Mouse (Mus musculus) liver, embryonic 13.5 days (tissue): ENCODE results near the gene Ryr3. TPM values are rescaled to one million over a fixed set of nuclear protein-coding genes. Genes with fewer than 3 reads are reported as not detected.

Experiments used
- ATAC-seq: fragments of 200-750 bp; cut with Nextera tagmentation; 2 replicates; pipeline ENCODE4 v1.8.0; 2017; ENCODE audit warnings: low read depth, mild to moderate bottlenecking, moderate number of reproducible peaks, moderate library complexity
- DNase-seq: peaks from one replicate; pipeline ENCODE4 v3.0.0; 2022
- H3K27ac ChIP-seq: fragments of 300-500 bp; sonication (generic); 2 replicates; pipeline ENCODE4 v1.5.1; 2015; ENCODE audit warnings: moderate library complexity, mild to moderate bottlenecking, inconsistent platforms
- H3K27me3 ChIP-seq: fragments of 300-500 bp; sonication (generic); 2 replicates; pipeline ENCODE4 v1.6.1; 2015; ENCODE audit warnings: mild to moderate bottlenecking, inconsistent platforms
- H3K36me3 ChIP-seq: fragments of 300-500 bp; sonication (generic); 2 replicates; pipeline ENCODE4 v1.6.1; 2015; ENCODE audit warnings: mild to moderate bottlenecking, inconsistent platforms
- H3K4me1 ChIP-seq: fragments of 300-500 bp; sonication (generic); replicated peaks from 2 replicates; pipeline ENCODE4 v1.6.1; 2015; ENCODE audit warnings: inconsistent platforms
- H3K4me2 ChIP-seq: fragments of 300-500 bp; sonication (generic); 2 replicates; pipeline ENCODE4 v1.6.1; 2015; ENCODE audit warnings: inconsistent platforms, mild to moderate bottlenecking, moderate library complexity
- H3K4me3 ChIP-seq: fragments of 300-500 bp; sonication (generic); replicated peaks from 2 replicates; pipeline ENCODE4 v1.5.1; 2015; ENCODE audit warnings: mild to moderate bottlenecking, inconsistent platforms
- H3K9ac ChIP-seq: fragments of 300-500 bp; sonication (generic); 2 replicates; pipeline ENCODE4 v1.6.1; 2015; ENCODE audit warnings: mild to moderate bottlenecking, inconsistent platforms
- H3K9me3 ChIP-seq: fragments of 300-500 bp; sonication (generic); replicated peaks from 2 replicates; pipeline ENCODE4 v1.6.1; 2016; ENCODE audit warnings: inconsistent platforms
- WGBS: fragments of 180-500 bp; shearing (Covaris S2); methylation state at CpG from one replicate; pipeline ENCODE4 v1.1.7; 2015; ENCODE audit not compliant: insufficient replicate concordance; 5-methylcytosine and 5-hydroxymethylcytosine counted together
- polyA plus RNA-seq: library from polyadenylated mRNA; unstranded; fragments of >200 nt; fragmentation: Nextera tagmentation; extraction: Ambion mirVana; gene quantifications from 2 replicates; pipeline ENCODE4 v1.2.1, GENCODE M21; 2015

Gene Ryr3
- polyA plus RNA-seq, 1 experiment from 2014 or later: 0.12 TPM

DNA sequence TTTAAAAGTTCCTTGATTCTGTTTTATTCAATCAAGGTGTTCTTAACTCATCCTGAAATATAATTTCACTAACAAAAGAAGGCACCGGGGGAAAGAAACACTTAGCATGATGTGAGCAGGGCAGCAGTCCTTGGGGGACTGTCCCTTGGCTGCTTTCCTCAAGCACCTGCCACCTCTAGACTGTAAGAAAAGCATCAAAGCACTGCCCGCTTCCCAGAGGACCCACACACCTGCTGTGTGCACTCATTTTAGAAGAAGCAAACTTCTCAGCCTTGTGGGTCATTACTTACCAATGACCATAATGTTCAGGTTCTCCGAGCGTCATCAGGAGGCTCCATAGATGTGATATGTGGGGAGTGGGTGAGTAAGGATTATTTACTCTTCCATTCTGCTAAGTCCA is 307.8 kb downstream of the Ryr3 start:
- no peaks in the 10 kb centered on the region for H3K27me3 ChIP-seq
- H3K9me3 ChIP-seq: no peaks in the 10 kb centered on the region
- H3K4me2 ChIP-seq: no peak overlapping the region
- H3K27ac ChIP-seq: no peak overlapping the region
- H3K9ac ChIP-seq: no peak overlapping the region
- DNase-seq (no peak), ATAC-seq (no peak)
- no peaks in the 10 kb centered on the region for H3K36me3 ChIP-seq
- 65% methylated on average over 4 of the region's 4 CpGs for WGBS
- no peaks in the 10 kb centered on the region for H3K4me1 ChIP-seq
- H3K4me3 ChIP-seq: no peak overlapping the region

DNA sequence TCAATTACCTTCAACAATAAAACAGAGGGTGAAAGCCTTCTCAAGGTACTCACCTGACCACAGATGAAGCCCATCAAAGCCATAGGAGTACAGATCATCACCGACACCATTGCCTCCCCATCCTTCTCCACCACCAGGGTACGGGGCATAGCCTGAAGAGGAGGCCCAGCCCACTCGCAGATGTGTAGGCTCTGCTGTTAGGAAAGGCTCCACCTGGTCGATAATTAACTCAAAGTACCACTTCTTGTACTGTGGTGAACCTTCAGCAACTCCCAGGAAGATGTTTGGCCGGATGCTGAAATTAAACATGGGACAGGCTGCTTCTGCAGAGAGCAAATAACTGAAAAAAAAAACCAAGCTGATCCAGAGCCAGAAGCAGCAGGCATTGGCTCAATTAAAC is 316.1 kb downstream of the Ryr3 start:
- DNase-seq: no peak
- WGBS: 39% methylated on average over 5 of the region's 5 CpGs
- no peak overlapping the region for H3K4me2 ChIP-seq
- H3K27me3 ChIP-seq: no peaks in the 10 kb centered on the region
- no peaks in the 10 kb centered on the region for H3K4me1 ChIP-seq
- H3K4me3 ChIP-seq: no peak overlapping the region
- H3K9me3 ChIP-seq: no peaks in the 10 kb centered on the region
- H3K27ac ChIP-seq: no peak overlapping the region
- H3K9ac ChIP-seq: no peak overlapping the region
- no peaks in the 10 kb centered on the region for H3K36me3 ChIP-seq
- no peak for ATAC-seq

DNA sequence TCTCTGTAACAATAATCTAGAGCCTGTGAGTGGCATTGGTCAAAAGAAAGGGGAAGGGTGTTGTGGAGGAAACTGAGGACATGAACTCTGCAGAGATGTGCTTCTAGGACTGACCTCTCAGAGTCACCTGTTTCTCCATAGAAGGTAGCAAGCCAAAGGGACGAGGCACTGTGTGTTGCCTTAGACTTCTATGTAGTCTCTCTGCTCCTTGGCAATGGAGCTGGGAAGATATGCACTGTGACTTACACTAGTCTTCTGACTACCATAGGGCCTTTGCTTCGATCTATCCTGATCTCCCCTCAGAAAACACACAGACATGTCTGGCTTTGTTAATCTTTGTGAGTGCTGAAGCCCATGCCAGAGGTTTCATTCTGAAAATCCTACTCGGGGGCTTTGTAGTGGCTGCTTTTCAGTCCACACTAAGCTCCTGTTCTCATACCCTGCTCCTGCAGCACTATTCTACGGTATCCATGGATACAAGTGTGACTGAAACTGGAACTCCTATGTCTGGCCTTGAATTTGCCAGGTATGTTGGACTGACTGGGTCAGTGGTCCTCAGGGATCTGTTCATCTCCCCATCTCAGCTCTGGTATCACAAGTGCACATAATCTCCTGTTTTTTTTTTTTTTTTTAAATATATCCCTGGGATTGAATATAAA is 332.3 kb downstream of the Ryr3 start:
- 39% methylated on average over 4 of the region's 4 CpGs for whole genome bisulfite sequencing
- no peak overlapping the region for H3K27ac ChIP-seq
- H3K27me3 ChIP-seq: no peaks in the 10 kb centered on the region
- H3K4me3 ChIP-seq: no peak overlapping the region
- H3K9me3 ChIP-seq: no peaks in the 10 kb centered on the region
- no peak overlapping the region for H3K9ac ChIP-seq
- DNase-seq: no peak
- ATAC-seq: no peak
- no peak overlapping the region for H3K4me2 ChIP-seq
- H3K4me1 ChIP-seq: no peaks in the 10 kb centered on the region
- no peaks in the 10 kb centered on the region for H3K36me3 ChIP-seq

DNA sequence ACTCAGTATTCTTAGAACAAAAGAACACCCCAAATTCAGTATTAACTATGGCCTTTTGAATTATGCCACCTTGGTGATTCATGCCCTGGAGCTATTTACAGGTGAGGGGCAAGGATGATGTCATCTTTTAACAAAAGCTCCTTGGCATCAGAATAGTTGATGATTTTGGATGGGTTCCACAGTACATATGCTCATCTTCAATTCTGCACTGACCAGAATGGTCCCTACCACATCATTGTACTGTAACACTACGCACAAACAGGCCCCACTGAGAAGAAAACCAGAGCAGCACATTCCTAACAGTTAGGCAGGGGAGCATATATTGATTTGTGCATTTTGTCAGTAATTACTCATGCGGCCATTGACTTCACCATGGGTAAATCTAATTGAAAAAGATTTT is 335.1 kb downstream of the Ryr3 start:
- Histone ChIP-seq H3K36me3 (no peaks in the 10 kb centered on the region), H3K9ac (no peak overlapping the region), H3K4me2 (no peak overlapping the region), H3K4me3 (no peak overlapping the region), H3K4me1 (no peaks in the 10 kb centered on the region), H3K27ac (no peak overlapping the region), H3K27me3 (no peaks in the 10 kb centered on the region), H3K9me3 (no peaks in the 10 kb centered on the region)
- no peak for ATAC-seq
- 55% methylated on average over 2 of the region's 2 CpGs for WGBS
- DNase-seq: no peak

DNA sequence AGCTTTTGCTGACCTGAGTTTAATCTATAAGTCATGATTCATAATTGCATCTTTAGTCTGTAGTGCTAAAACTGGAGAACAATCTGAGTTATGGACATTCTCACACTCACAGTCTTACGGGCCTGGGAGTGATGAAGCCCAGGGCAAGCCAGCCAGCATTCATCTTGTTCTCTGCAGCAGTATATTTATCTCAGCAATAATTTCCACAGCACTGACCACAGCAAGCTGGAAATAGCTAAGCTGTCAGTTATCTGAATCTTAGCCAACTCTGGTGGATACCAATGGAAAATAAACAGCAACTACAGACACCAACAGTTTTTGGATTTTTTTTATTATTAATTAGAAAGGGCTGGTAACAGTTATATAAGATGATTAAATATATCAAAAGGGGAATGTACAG is 335.5 kb downstream of the Ryr3 start:
- ATAC-seq (no peak), DNase-seq (no peak)
- H3K9ac ChIP-seq: no peak overlapping the region
- 62% methylated on average over 1 of the region's 1 CpGs for WGBS
- H3K27ac ChIP-seq: no peak overlapping the region
- H3K9me3 ChIP-seq: no peaks in the 10 kb centered on the region
- no peaks in the 10 kb centered on the region for H3K27me3 ChIP-seq
- H3K4me1 ChIP-seq: no peaks in the 10 kb centered on the region
- H3K4me2 ChIP-seq: no peak overlapping the region
- no peak overlapping the region for H3K4me3 ChIP-seq
- no peaks in the 10 kb centered on the region for H3K36me3 ChIP-seq

DNA sequence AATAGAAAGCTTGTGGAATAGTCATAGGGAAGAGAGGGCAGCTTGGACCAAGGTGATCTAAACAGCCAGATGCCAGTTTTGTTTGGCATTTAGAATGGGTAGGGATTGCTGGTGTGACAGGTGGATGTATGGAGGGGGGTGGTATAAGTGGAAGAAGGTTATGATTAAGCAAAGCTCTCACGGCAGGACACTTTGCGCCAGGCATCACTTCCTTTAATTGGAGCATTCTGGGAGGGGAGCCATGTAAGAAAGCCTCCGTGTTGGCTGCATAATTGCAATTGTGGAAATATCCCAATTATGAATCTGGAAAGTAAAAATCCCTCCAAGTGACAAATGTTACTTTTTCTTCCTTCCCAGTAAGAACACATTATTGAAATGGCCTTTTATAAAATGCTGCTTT is 339.5 kb downstream of the Ryr3 start:
- Histone ChIP-seq H3K4me1 (no peaks in the 10 kb centered on the region), H3K36me3 (no peaks in the 10 kb centered on the region), H3K9ac (no peak overlapping the region), H3K4me2 (no peak overlapping the region), H3K9me3 (no peaks in the 10 kb centered on the region), H3K27ac (no peak overlapping the region), H3K4me3 (no peak overlapping the region), H3K27me3 (no peaks in the 10 kb centered on the region)
- no peak for ATAC-seq
- DNase-seq: no peak
- 49% methylated on average over 3 of the region's 3 CpGs for WGBS

DNA sequence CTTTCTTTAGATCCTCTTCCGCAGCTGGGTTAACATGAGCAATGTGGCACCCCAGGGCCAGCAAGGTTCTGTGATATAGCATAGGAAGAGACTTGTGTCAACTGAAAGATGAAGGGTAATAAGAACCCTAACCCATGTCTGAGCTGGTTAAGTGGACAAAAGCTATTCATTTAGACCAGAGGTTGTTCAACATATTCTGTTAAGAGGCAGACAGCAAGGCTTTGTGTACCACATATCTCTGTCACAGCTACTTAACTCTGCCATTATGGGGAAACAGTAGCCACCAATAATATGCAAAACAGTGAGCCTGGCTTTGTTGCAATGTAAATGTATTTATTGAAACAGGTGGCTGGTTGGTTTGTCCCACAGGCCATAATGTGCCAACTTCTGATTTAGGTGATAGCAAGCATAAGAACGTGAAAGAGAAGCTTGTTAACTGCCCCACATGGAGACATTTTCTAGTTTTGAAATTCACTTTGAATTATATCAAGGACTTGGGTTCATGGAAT is 350.8 kb downstream of the Ryr3 start:
- H3K9me3 ChIP-seq: no peaks in the 10 kb centered on the region
- no peaks in the 10 kb centered on the region for H3K36me3 ChIP-seq
- no peak overlapping the region for H3K9ac ChIP-seq
- no peak overlapping the region for H3K27ac ChIP-seq
- no peak for ATAC-seq
- no peak overlapping the region for H3K4me2 ChIP-seq
- no peak overlapping the region for H3K4me3 ChIP-seq
- DNase-seq: no peak
- 54% methylated on average over 2 of the region's 2 CpGs for WGBS
- no peaks in the 10 kb centered on the region for H3K27me3 ChIP-seq
- no peaks in the 10 kb centered on the region for H3K4me1 ChIP-seq

DNA sequence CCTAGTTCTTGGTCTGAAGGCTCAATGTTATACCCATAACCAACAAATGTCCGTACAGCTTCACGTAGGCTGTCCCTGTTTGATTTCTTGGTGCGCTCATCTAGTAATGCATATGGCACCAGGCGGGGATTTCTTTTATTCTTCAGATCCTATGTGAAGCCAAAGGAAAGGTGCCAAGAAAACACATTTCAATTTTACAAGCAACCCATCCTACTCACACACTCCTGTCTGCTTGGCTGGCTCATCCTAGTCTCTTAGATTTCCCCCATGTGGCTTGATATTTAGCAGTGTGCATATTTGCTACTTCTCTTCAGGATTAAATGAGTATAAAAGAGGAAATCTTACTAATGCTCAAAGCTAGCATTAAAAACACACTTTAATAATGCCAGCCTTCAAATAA is 355.1 kb downstream of the Ryr3 start:
- DNase-seq (no peak), ATAC-seq (no peak)
- H3K9me3 ChIP-seq: no peaks in the 10 kb centered on the region
- H3K4me3 ChIP-seq: no peak overlapping the region
- no peaks in the 10 kb centered on the region for H3K36me3 ChIP-seq
- no peak overlapping the region for H3K9ac ChIP-seq
- no peak overlapping the region for H3K27ac ChIP-seq
- no peak overlapping the region for H3K4me2 ChIP-seq
- 69% methylated on average over 4 of the region's 4 CpGs for WGBS
- no peaks in the 10 kb centered on the region for H3K27me3 ChIP-seq
- H3K4me1 ChIP-seq: no peaks in the 10 kb centered on the region

DNA sequence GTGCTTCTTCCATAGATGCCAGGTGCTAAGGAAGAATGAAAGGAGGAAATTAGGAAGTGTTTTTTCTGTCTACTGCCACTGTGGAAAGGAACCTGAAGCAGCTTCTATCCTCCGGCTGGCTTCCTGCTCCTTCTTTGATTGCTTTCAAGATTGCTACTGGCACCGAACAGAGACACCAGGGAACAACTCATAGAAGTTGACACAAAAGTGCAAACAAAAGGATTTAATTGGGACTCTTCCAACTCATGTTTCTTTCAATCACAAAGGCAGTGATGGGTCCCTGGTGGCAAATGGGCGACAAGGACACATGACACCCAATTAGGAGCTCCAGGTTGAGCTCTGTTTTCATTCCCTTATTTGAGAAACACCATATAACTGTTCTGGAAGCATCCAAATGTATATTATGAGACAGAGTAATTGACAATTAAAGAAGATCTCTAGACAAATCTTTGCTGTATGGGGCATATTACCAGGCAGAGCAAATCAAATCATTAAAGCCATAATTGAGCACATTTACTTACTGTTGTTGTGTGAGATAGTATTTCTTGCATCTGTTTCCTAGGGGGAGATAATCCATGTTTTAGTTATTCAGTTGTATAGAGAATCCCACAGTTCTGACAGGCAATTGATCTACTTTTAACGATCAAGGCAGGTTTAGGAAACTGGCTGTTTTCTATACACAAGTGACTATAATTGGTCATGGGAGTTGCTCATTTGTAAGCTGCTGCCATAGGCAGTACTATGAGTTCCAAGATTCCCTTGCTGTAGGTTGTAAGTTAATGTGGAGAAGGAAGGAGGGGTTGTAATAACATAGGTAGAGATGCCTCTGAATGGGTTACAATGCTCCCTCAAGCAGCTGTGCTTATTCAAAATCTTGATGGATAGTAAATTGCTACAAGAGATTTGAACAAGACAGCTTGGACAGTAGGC is 371.0 kb downstream of the Ryr3 start:
- no peak overlapping the region for H3K27ac ChIP-seq
- H3K4me1 ChIP-seq: no peaks in the 10 kb centered on the region
- H3K9me3 ChIP-seq: no peaks in the 10 kb centered on the region
- no peak for ATAC-seq
- H3K27me3 ChIP-seq: no peaks in the 10 kb centered on the region
- no peak for DNase-seq
- no peaks in the 10 kb centered on the region for H3K36me3 ChIP-seq
- 46% methylated on average over 4 of the region's 4 CpGs for WGBS
- no peak overlapping the region for H3K9ac ChIP-seq
- no peak overlapping the region for H3K4me3 ChIP-seq
- no peak overlapping the region for H3K4me2 ChIP-seq

DNA sequence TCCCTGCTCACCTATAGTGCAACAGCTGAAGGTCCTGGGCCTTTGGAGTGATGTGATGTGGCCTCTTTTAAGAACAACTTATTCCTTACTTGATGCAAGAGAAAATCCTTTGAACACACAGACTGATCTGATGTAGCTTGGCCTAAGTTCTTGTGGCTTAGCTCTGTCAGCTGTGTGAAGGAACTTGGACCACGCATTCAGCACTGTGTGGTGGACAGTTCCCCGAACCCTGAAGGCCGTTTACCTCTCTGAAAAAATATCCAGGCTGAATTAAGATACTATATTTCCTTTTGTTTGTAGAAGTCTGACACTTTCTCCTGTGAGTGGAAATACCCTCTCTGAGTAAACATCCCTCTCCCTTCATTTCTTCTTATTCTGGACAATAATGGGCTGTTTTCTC is 374.0 kb downstream of the Ryr3 start:
- 28% methylated on average over 3 of the region's 3 CpGs for whole genome bisulfite sequencing
- no peaks in the 10 kb centered on the region for H3K9me3 ChIP-seq
- no peak overlapping the region for H3K4me3 ChIP-seq
- H3K27me3 ChIP-seq: no peaks in the 10 kb centered on the region
- DNase-seq (no peak), ATAC-seq (no peak)
- no peak overlapping the region for H3K4me2 ChIP-seq
- H3K27ac ChIP-seq: no peak overlapping the region
- no peak overlapping the region for H3K9ac ChIP-seq
- H3K36me3 ChIP-seq: no peaks in the 10 kb centered on the region
- no peaks in the 10 kb centered on the region for H3K4me1 ChIP-seq

DNA sequence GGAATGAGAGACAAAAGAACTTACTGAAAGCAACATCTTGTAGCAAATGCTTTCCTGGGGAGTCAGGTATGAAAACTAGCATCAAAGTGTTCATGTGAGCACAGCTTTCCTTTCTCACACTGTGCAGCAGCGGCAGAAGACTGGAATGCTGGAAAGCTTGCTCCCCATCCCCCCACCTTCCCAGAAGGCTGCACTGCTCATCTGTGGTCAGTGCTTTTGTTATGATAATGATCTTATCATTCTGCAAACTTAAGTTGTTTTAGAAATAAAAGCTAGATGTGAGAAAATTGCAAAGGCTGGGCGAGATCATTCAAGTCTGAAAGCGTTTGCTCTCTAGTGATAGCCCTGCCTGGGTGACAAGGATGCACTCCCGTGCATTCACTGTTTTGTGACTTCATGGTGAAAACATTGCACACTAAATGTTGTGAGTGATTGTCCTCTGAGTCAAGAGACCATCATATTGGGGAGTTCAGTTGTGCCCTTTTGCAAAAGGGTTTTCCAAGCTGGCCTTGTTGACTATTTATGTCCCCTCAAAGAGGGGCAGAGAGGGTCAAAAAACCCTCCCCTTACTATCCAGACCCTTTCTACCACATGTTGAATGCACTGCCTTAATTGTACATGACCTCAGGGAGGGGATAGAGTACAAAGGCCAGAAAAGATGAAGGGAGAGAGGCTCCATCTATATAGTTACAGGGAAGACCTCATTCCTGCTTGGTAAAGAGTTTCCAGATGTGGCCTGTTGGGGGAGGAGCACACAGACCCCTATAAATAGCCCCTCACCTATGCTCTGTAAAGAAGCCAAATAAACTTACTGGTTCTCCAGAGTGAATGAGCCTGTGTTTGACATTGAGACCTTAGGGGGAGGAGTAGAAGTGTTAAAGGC is 385.2 kb downstream of the Ryr3 start:
- no peak overlapping the region for H3K4me3 ChIP-seq
- no peak overlapping the region for H3K9ac ChIP-seq
- H3K9me3 ChIP-seq: no peaks in the 10 kb centered on the region
- no peaks in the 10 kb centered on the region for H3K36me3 ChIP-seq
- no peaks in the 10 kb centered on the region for H3K27me3 ChIP-seq
- H3K4me1 ChIP-seq: no peaks in the 10 kb centered on the region
- no peak for DNase-seq
- 36% methylated on average over 4 of the region's 4 CpGs for WGBS
- no peak for ATAC-seq
- no peak overlapping the region for H3K4me2 ChIP-seq
- H3K27ac ChIP-seq: no peak overlapping the region
